Mouse (Mus musculus): ENCODE results near the gene Slc6a19.

Gene Slc6a19

GRCm38 (mm10) chr13:73675161-73675560 is 29.5 kb downstream of the Slc6a19 start:
- DNase-seq (ENCODE audit: low read depth, low spot score) = no peak

- DNase-seq (ENCODE audit: low read depth, low spot score) = no peak
Observed at GRCm38 (mm10) chr13:73660163-73660695, 44.4 kb downstream of the Slc6a19 start.

- DNase-seq (ENCODE audit: low read depth, low spot score) = no peak
Observed at GRCm38 (mm10) chr13:73658953-73659352, 45.7 kb downstream of the Slc6a19 start.

GRCm38 (mm10) chr13:73654976-73655375 is 49.7 kb downstream of the Slc6a19 start:
- DNase-seq (ENCODE audit: low read depth, low spot score) = no peak

GRCm38 (mm10) chr13:73653266-73653665 is 51.4 kb downstream of the Slc6a19 start:
- no peak for DNase-seq (ENCODE audit: low read depth, low spot score)

- DNase-seq (ENCODE audit: low read depth, low spot score) = no peak
Observed at GRCm38 (mm10) chr13:73646397-73647087, 58.1 kb downstream of the Slc6a19 start.

- no peak for DNase-seq (ENCODE audit: low read depth, low spot score)
Observed at GRCm38 (mm10) chr13:73641296-73641695, 63.4 kb downstream of the Slc6a19 start.

- no peak for DNase-seq (ENCODE audit: low read depth, low spot score)
Observed at GRCm38 (mm10) chr13:73637826-73638225, 66.8 kb downstream of the Slc6a19 start.

- DNase-seq (ENCODE audit: low read depth, low spot score) = no peak
Observed at GRCm38 (mm10) chr13:73631837-73632236, 72.8 kb downstream of the Slc6a19 start.
